Mouse (Mus musculus): ENCODE data around the gene Pim2. TPM values are rescaled to one million over a fixed set of nuclear protein-coding genes. Genes with fewer than 3 reads are reported as not detected.

The Pim2 gene
- polyA plus RNA-seq (2015; fragmentation: Nextera tagmentation; extraction: Ambion mirVana), result 4.4 and 5.9 TPM in 2 replicates

DNA sequence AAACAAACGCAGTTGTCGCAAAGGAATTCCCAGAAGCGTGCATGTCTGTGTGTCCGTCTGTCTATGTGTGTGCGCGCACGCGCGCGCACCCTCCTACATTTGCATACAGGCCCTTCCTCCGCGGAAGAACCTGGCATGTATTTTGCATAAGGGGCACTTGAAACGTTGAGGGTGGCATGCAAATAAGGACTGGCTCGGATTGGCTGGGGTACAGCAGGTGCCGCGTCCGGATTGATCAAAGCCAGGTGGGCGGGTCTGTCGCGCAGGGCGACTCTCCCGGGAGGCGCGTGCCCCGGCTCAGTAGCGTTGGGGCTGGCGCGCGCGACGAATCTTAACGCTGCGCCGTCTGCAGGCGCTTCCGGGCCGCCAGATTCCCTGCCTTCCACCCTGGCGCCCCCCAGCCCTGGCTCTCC lies at the start of gene Pim2:
Gene Pim2, plus strand, starts transcription at position 256 of the 413 bp plus-strand sequence.
- peaks cover 7% of the 10 kb centered on the region for H3K27me3 ChIP-seq
- peaks cover 14% of the 10 kb centered on the region for H3K36me3 ChIP-seq
- peak within 1 kb of the TSS; percentile 81 for H3K4me2 ChIP-seq
- peaks cover 4% of the 10 kb centered on the region; the same call in 1 of the 2 replicates for H3K4me1 ChIP-seq
- ATAC-seq (ENCODE audit: insufficient number of reproducible peaks, insufficient read depth, low FRiP score, low TSS enrichment, low read depth), result peak; percentile 83
- H3K9me3 ChIP-seq, result no peaks in the 10 kb centered on the region
- peak within 1 kb of the TSS; percentile 62 for H3K9ac ChIP-seq
- no peak within 1 kb of the TSS for H3K27ac ChIP-seq
- H3K4me3 ChIP-seq, result peak within 1 kb of the TSS; percentile 48
- WGBS, result 19% methylated on average over 25 of the region's 38 CpGs

DNA sequence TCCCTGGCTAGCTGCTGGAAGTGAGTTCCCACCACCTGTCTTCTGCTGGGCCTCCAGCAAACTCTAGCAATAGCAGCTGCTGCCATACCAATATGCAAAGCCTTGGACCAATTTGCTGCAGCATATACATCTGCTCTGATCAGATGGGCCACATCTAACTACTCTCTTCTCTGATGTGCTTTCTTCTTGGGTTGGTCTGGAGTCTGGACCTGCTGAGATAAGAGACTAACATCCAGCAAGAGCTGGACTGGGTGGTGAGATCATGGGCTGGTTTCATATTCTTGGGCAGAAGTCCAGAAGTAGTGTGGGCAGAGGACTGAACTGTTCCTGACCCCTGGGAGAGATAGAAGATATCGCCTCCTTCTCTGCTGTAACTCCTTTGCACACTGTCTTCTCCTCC lies 40.9 kb upstream of the Pim2 start:
- Histone ChIP-seq H3K27ac (no peak overlapping the region), H3K4me1 (no peaks in the 10 kb centered on the region), H3K36me3 (no peaks in the 10 kb centered on the region), H3K9ac (no peak overlapping the region), H3K9me3 (no peaks in the 10 kb centered on the region), H3K4me2 (no peak overlapping the region), H3K27me3 (no peaks in the 10 kb centered on the region), H3K4me3 (no peak overlapping the region)
- no peak for ATAC-seq (ENCODE audit: insufficient number of reproducible peaks, insufficient read depth, low FRiP score, low TSS enrichment, low read depth)
- WGBS, result 90% methylated on average over 1 of the region's 1 CpGs

DNA sequence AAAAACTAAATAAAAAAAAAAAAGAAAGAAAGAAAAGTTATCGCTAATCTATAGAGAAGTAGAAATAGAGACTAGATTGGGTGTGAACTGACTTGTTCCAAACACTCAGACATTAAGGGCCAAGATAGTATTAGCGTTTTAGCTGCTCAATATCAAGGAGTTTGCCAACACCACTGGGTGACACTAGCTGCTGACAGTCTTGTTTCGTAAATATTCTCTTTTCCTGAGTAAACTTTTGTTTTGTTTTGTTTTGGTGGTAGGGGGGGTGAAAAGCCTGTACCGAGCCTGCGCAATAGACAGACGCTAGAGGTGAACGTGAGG lies 37.3 kb upstream of the Pim2 start:
- no peaks in the 10 kb centered on the region for H3K9me3 ChIP-seq
- 22% methylated on average over 7 of the region's 7 CpGs for WGBS
- no peaks in the 10 kb centered on the region for H3K36me3 ChIP-seq
- H3K4me2 ChIP-seq, result peak overlapping the region; percentile 51
- no peak for ATAC-seq (ENCODE audit: insufficient number of reproducible peaks, insufficient read depth, low FRiP score, low TSS enrichment, low read depth)
- no peak overlapping the region for H3K9ac ChIP-seq
- H3K27ac ChIP-seq, result peak overlapping the region; percentile 51; the same call in 1 of the 2 replicates
- peak overlapping the region; percentile 74 for H3K4me3 ChIP-seq
- peaks cover 9% of the 10 kb centered on the region for H3K4me1 ChIP-seq
- no peaks in the 10 kb centered on the region for H3K27me3 ChIP-seq

DNA sequence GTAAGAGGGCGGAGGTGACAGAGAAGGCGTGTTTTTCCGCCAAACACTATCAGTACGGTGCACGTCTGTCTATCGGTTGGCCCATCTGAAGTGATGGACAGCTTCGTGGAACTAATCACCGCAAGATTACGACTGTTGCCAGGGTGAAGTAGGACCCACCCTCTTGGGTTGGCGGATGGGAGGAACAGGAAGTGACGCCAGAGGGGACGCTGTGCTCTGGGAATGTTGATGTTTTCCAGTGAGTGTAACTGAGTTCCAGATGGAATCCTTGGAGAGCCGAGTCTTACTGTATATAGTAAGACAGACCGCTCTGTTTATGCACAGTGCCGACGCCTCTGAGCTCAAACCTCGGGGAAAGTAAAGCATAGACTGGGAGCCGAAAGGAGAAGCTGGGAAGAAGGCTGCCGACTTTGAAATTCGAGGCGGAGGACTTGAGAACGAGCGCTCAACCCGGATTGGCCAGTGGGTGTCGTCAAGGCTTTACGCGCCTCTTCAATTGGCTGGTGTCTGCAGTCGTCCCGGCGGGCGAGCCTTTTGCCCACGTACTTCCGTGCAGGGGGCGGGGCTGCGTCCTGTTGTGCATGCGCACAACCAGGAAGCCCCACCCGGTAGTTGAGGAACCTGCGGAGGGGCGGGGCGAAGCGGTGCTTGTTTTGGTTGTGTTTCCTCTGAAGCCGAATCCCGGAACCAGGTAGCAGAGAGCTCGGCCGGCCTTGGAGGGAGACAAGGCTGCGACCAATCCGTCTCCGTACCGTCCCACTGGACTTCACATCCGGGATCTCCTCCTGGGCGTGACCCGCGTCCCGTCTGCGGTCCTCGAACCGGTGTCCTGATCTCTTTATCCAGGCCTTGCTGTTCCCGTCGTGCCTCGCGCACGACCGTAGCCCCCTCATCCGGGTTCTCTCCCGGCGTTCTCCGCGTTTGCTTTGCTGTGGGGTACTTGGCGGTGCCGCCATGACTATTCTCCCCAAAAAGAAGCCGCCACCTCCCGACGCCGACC lies 36.6 kb upstream of the Pim2 start, which contains the start of gene Otud5:
Gene Otud5, plus strand, starts transcription at position 202 of the 1,000 bp plus-strand sequence.
- Histone ChIP-seq H3K27me3 (no peaks in the 10 kb centered on the region), H3K9ac (peak within 1 kb of the TSS; percentile 87), H3K4me3 (peak within 1 kb of the TSS; percentile 74), H3K4me1 (peaks cover 9% of the 10 kb centered on the region), H3K4me2 (peak within 1 kb of the TSS; percentile 67), H3K36me3 (no peaks in the 10 kb centered on the region), H3K9me3 (no peaks in the 10 kb centered on the region), H3K27ac (peak within 1 kb of the TSS; percentile 91)
- 23% methylated on average over 74 of the region's 74 CpGs for WGBS
- ATAC-seq (ENCODE audit: insufficient number of reproducible peaks, insufficient read depth, low FRiP score, low TSS enrichment, low read depth), result peak; percentile 96

DNA sequence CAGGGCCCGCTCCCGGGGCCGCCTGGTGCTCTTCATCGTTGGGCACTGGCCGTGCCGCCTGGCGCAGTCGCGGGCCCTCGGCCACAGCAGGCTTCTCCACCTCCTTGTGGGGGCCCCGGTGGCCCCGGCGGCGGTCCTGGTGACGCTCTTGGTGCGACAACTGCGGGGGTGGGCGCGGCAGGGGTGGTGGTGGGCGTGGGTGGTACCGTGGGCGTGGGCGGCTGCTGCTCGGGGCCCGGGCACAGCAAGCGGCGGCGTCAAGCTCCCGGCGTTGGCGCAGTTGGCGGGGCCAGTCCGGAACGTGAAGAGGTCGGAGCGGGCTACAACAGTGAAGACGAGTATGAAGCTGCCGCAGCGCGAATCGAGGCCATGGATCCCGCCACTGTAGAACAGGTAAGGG lies 35.7 kb upstream of the Pim2 start:
- Histone ChIP-seq H3K27ac (peak overlapping the region; percentile 91), H3K4me2 (peak overlapping the region; percentile 67), H3K4me1 (peaks cover 9% of the 10 kb centered on the region), H3K4me3 (peak overlapping the region; percentile 74), H3K36me3 (no peaks in the 10 kb centered on the region), H3K9ac (peak overlapping the region; percentile 87), H3K27me3 (no peaks in the 10 kb centered on the region), H3K9me3 (no peaks in the 10 kb centered on the region)
- no peak for ATAC-seq (ENCODE audit: insufficient number of reproducible peaks, insufficient read depth, low FRiP score, low TSS enrichment, low read depth)
- 25% methylated on average over 36 of the region's 42 CpGs for WGBS

DNA sequence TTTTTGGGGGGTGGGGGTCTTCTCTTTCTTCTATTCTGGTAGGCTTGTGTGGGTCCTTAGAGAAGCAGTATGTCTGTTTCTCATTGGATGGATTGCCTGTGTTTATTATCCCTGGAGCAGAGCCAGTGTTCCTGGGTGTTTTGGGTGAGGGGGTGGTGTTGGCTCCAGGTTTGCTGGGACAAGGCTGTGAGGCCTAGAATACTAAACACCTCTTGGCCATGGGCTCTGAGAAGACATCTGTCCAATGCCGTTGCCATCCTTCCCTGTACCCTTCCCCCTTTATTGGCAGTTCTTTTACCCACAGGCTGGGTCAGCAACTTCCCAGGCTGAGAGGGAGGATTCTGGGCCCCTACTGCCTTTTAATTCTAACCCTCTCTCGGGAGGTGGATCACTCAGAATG lies 30.2 kb upstream of the Pim2 start:
- no peak for ATAC-seq (ENCODE audit: insufficient number of reproducible peaks, insufficient read depth, low FRiP score, low TSS enrichment, low read depth)
- H3K9me3 ChIP-seq, result no peaks in the 10 kb centered on the region
- H3K36me3 ChIP-seq, result peaks cover 4% of the 10 kb centered on the region; the same call in 1 of the 2 replicates
- no peaks in the 10 kb centered on the region for H3K27me3 ChIP-seq
- H3K27ac ChIP-seq, result no peak overlapping the region
- WGBS, result 80% methylated on average over 2 of the region's 2 CpGs
- no peak overlapping the region for H3K9ac ChIP-seq
- H3K4me3 ChIP-seq, result no peak overlapping the region
- H3K4me2 ChIP-seq, result no peak overlapping the region
- H3K4me1 ChIP-seq, result peaks cover 9% of the 10 kb centered on the region

DNA sequence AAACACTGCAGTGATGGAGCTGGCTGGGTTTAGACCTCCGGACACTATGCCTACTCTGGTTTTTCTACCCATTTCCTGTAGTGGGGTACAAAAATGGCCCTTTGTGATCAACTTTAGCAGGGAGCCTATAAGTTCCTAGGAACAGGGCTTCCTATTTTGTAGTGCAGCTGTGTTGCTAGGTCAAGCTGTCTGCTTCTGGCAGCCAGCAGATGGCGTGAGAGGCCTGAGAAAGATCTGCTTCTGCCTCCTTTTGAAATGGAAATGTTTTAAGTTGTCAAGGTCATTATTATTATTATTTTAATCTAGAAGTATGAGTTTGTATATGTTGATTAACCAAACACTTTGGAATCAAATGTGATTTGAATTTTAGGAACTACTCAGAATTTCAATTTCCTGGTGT lies 23.5 kb upstream of the Pim2 start:
- no peak overlapping the region for H3K9ac ChIP-seq
- no peak overlapping the region for H3K27ac ChIP-seq
- no peaks in the 10 kb centered on the region for H3K4me1 ChIP-seq
- no peaks in the 10 kb centered on the region for H3K27me3 ChIP-seq
- no peak overlapping the region for H3K4me3 ChIP-seq
- peaks cover 7% of the 10 kb centered on the region; the same call in 1 of the 2 replicates for H3K36me3 ChIP-seq
- no peaks in the 10 kb centered on the region for H3K9me3 ChIP-seq
- no peak for ATAC-seq (ENCODE audit: insufficient number of reproducible peaks, insufficient read depth, low FRiP score, low TSS enrichment, low read depth)
- WGBS, result 52% methylated on average over 2 of the region's 2 CpGs
- H3K4me2 ChIP-seq, result no peak overlapping the region

DNA sequence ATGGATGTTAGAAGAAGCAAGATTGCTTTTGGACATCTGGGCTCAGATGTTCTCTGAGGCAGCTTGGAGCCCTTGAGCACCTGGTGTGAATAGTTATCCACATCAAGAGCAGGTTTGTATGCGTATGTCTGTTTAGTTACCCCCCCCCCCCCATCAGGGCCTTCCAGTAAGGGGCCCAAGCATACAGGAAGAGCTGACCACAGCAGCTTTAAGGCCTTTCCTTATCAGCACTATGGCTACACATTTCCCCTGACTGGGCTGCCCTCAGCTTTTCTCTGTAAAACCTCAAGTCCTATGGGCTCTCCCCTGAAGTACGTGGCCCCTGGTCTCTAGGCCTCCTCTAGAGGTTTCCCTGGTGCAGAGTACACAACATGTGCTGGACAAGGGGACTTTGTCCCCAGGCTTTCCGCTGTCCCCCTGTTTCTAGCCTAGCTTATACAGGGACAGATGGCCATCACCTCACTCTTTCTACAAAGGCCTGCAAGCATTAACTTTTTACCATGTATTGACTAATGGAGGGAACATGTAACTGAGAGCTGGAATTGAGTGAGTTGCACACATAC lies 18.8 kb upstream of the Pim2 start:
- Histone ChIP-seq H3K4me3 (no peak overlapping the region), H3K9me3 (no peaks in the 10 kb centered on the region), H3K9ac (no peak overlapping the region), H3K27me3 (no peaks in the 10 kb centered on the region), H3K4me2 (no peak overlapping the region), H3K4me1 (no peaks in the 10 kb centered on the region), H3K27ac (no peak overlapping the region), H3K36me3 (peaks cover 7% of the 10 kb centered on the region; the same call in 1 of the 2 replicates)
- ATAC-seq (ENCODE audit: insufficient number of reproducible peaks, insufficient read depth, low FRiP score, low TSS enrichment, low read depth), result no peak
- 95% methylated on average over 3 of the region's 3 CpGs for WGBS

DNA sequence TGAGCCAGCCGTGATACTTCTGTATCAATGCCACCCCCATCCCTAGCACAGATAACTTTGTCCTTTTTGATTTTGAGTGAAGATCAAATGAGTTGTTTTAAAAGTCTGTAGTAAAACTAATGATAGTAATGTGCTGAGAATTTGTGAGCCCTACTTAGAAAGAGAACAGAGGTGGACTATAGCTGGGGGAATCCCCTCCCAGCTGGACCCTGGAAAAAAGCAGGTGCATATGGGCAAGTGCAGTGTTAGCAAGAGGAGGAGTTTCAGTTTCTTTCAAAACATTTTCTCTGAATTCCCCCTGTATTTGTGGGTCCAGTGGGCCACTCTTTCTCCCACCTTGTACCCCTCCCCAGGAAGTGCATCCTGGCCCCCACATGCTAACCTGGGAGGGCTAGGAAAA lies 14.9 kb upstream of the Pim2 start:
- Histone ChIP-seq H3K4me1 (no peaks in the 10 kb centered on the region), H3K9me3 (no peaks in the 10 kb centered on the region), H3K27me3 (no peaks in the 10 kb centered on the region), H3K4me3 (no peak overlapping the region), H3K9ac (no peak overlapping the region), H3K27ac (no peak overlapping the region), H3K36me3 (peaks cover 10% of the 10 kb centered on the region), H3K4me2 (no peak overlapping the region)
- ATAC-seq (ENCODE audit: insufficient number of reproducible peaks, insufficient read depth, low FRiP score, low TSS enrichment, low read depth), result no peak
- 87% methylated on average over 1 of the region's 1 CpGs for WGBS

DNA sequence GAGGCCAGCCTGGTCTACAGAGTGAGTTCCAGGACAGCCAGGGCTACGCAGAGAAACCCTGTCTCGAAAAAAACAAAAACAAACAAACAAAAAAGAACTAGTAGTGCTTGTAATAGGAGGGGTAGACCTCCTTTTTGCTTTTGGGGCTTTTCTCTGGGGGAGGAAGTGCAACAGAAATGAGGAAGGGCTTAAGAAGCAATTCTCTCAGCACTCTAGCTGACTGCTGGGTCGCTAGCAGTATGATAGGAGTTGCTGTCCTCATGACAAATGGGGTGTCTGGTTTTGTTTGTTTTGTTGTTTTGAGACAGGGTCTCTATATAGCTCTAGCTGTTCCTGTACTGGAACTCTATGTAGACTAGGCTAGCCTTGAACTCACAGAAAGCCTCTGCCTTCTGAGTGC lies 13.5 kb upstream of the Pim2 start:
- Histone ChIP-seq H3K9ac (no peak overlapping the region), H3K4me1 (no peaks in the 10 kb centered on the region), H3K27ac (no peak overlapping the region), H3K4me3 (no peak overlapping the region), H3K9me3 (no peaks in the 10 kb centered on the region), H3K36me3 (peaks cover 13% of the 10 kb centered on the region), H3K27me3 (no peaks in the 10 kb centered on the region), H3K4me2 (no peak overlapping the region)
- WGBS, result 86% methylated on average over 3 of the region's 3 CpGs
- no peak for ATAC-seq (ENCODE audit: insufficient number of reproducible peaks, insufficient read depth, low FRiP score, low TSS enrichment, low read depth)

DNA sequence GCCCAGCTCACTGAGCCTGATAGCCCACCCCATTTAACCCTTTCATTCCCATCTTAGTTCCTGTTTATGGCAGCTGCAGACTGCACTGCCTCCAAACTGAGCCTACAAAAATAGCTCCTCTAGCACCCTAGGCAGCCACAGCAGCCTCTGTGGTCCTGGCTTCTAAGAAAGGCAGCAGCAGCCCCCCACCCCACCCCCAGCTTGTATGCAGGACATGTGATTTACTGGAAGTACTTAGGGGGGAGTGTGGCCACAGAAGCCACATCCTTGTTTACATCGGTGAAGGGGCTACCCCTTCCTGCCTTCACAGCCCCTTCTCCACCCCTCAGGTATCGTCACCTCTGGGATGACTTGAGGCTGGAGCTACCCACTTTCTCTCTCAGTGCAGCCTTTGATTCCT lies 12.7 kb upstream of the Pim2 start:
- no peaks in the 10 kb centered on the region for H3K9me3 ChIP-seq
- H3K4me1 ChIP-seq, result no peaks in the 10 kb centered on the region
- H3K36me3 ChIP-seq, result peaks cover 13% of the 10 kb centered on the region
- H3K4me2 ChIP-seq, result no peak overlapping the region
- H3K27me3 ChIP-seq, result no peaks in the 10 kb centered on the region
- H3K27ac ChIP-seq, result no peak overlapping the region
- H3K9ac ChIP-seq, result no peak overlapping the region
- no peak overlapping the region for H3K4me3 ChIP-seq
- ATAC-seq (ENCODE audit: insufficient number of reproducible peaks, insufficient read depth, low FRiP score, low TSS enrichment, low read depth), result no peak
- WGBS, result 78% methylated on average over 2 of the region's 2 CpGs

DNA sequence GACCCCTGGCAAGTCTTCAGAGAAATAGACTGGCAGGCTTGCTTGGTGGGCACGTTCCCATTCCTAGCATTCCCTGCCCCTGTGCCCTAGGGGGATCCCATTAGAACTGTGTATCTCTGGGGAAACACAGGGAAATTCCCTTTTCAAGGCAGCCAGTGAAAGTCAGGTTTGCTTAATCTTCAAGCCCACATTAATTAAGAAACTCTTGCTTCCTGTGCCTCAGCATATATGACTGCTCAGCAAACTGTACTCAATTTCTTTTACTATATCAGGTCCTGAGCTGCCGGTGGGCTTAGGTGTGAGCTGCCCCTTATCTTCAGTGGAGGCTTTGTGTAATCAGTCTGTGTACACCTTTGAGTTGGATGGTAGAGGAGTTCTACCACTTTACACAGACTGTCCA lies 12.3 kb upstream of the Pim2 start:
- no peaks in the 10 kb centered on the region for H3K4me1 ChIP-seq
- H3K9ac ChIP-seq, result no peak overlapping the region
- no peak overlapping the region for H3K4me3 ChIP-seq
- H3K4me2 ChIP-seq, result no peak overlapping the region
- WGBS, result 67% methylated on average over 2 of the region's 2 CpGs
- H3K27ac ChIP-seq, result no peak overlapping the region
- H3K36me3 ChIP-seq, result peaks cover 13% of the 10 kb centered on the region
- H3K27me3 ChIP-seq, result no peaks in the 10 kb centered on the region
- no peak for ATAC-seq (ENCODE audit: insufficient number of reproducible peaks, insufficient read depth, low FRiP score, low TSS enrichment, low read depth)
- no peaks in the 10 kb centered on the region for H3K9me3 ChIP-seq
